Mouse (Mus musculus) heart, postnatal 0 days (tissue): ENCODE measurements around the gene Otulin.

ENCODE experiments used
- CTCF ChIP-seq: IDR thresholded peaks from 2 replicates; pipeline ENCODE4 v1.5.1; 2016; ENCODE audit warnings: antibody characterized with exemption, control low read depth, low read depth
- EP300 ChIP-seq: IDR thresholded peaks from 2 replicates; pipeline ENCODE4 v1.6.1; 2016; ENCODE audit warnings: antibody characterized with exemption, low read depth

- TF ChIP-seq CTCF (no peak), EP300 (no peak)
These were observed 94.8 kb downstream of the Otulin start for GRCm38 (mm10) chr15:27535681-27536080.
